Mouse (Mus musculus) lung, postnatal 0 days (tissue): ENCODE results near the gene Rad51ap2. TPM values are rescaled to one million over a fixed set of nuclear protein-coding genes. Genes with fewer than 3 reads are reported as not detected.
A peak's percentile ranks its signal among the peaks of the same experiment; 100 is the strongest.

ENCODE experiments used
- ATAC-seq: fragments of 200-750 bp; cut with Nextera tagmentation; 2 replicates; pipeline ENCODE4 v1.8.0; 2017; ENCODE audit warnings: moderate library complexity
- DNase-seq: peaks from one replicate; pipeline ENCODE4 v3.0.0-alpha.2; 2016; ENCODE audit warnings: low spot score
- H3K27ac ChIP-seq: fragments of 300-500 bp; sonication (generic); 2 replicates; pipeline ENCODE4 v1.5.1; 2014; ENCODE audit warnings: antibody characterized with exemption, mild to moderate bottlenecking, low read length, mixed read lengths
- H3K27me3 ChIP-seq: fragments of 300-500 bp; sonication (generic); replicated peaks from 2 replicates; pipeline ENCODE4 v1.6.1; 2014; ENCODE audit warnings: low read length, mixed read lengths; ENCODE audit not compliant: insufficient read depth
- H3K36me3 ChIP-seq: fragments of 300-500 bp; sonication (generic); 2 replicates; pipeline ENCODE4 v1.6.1; 2014; ENCODE audit warnings: low read length, mixed read lengths; ENCODE audit not compliant: insufficient read depth
- H3K4me1 ChIP-seq: fragments of 300-500 bp; sonication (generic); 2 replicates; pipeline ENCODE4 v1.6.1; 2014; ENCODE audit warnings: antibody characterized with exemption, low read depth, low read length, mixed read lengths; ENCODE audit not compliant: insufficient read depth
- H3K4me2 ChIP-seq: fragments of 300-500 bp; sonication (generic); replicated peaks from 2 replicates; pipeline ENCODE4 v1.6.1; 2014; ENCODE audit warnings: low read depth, mild to moderate bottlenecking, low read length, moderate library complexity, mixed read lengths
- H3K4me3 ChIP-seq: fragments of 300-500 bp; sonication (generic); 2 replicates; pipeline ENCODE4 v1.5.1; 2014; ENCODE audit warnings: low read depth, low read length
- H3K9ac ChIP-seq: fragments of 300-500 bp; sonication (generic); replicated peaks from 2 replicates; pipeline ENCODE4 v1.6.1; 2014; ENCODE audit warnings: low read depth, mild to moderate bottlenecking
- H3K9me3 ChIP-seq: fragments of 300-500 bp; sonication (generic); 2 replicates; pipeline ENCODE4 v1.6.1; 2016; ENCODE audit warnings: low read length, mixed read lengths
- CTCF ChIP-seq: IDR thresholded peaks from 2 replicates; pipeline ENCODE4 v1.5.1; 2016; ENCODE audit warnings: antibody characterized with exemption, mild to moderate bottlenecking
- EP300 ChIP-seq: IDR thresholded peaks from 2 replicates; pipeline ENCODE4 v1.6.1; 2016; ENCODE audit warnings: antibody characterized with exemption, mild to moderate bottlenecking, control low read depth
- WGBS: fragments of 180-500 bp; shearing (Covaris S2); extraction: QIAGEN DNeasy Blood & Tissue Kit; methylation state at CpG from one replicate; pipeline ENCODE4 v1.1.7; 2014; 5-methylcytosine and 5-hydroxymethylcytosine counted together
- polyA plus RNA-seq: library from polyadenylated mRNA; unstranded; fragments of >200 nt; fragmentation: Nextera tagmentation; extraction: Ambion mirVana; gene quantifications from 2 replicates; pipeline ENCODE4 v1.2.1, GENCODE M21; 2015

The Rad51ap2 gene
- 0.41 and 0.52 TPM in 2 replicates for polyA plus RNA-seq

- H3K27me3 ChIP-seq: no peaks in the 10 kb centered on the region
- peaks cover 5% of the 10 kb centered on the region; the same call in 1 of the 2 replicates for H3K4me1 ChIP-seq
- WGBS: 3% methylated on average over 39 of the region's 40 CpGs
- no peaks in the 10 kb centered on the region for H3K36me3 ChIP-seq
- peak within 1 kb of the TSS; percentile 37 for H3K4me3 ChIP-seq
- peak; percentile 99 for ATAC-seq
- no peaks in the 10 kb centered on the region for H3K9me3 ChIP-seq
- H3K9ac ChIP-seq: no peak within 1 kb of the TSS; the same call in 1 of the 2 replicates
- peak within 1 kb of the TSS; percentile 74 for H3K4me2 ChIP-seq
- H3K27ac ChIP-seq: no peak within 1 kb of the TSS
- TF ChIP-seq EP300: no peak
- 0 out of 2 replicates have a peak, but pooled peaks have one; percentile 15 for TF ChIP-seq CTCF
- peak; percentile 79 for DNase-seq
Observed at GRCm38 (mm10) chr12:11455549-11456194, at the start of gene Rad51ap2. Gene Rad51ap2, plus strand, starts transcription at chr12:11456079.

GRCm38 (mm10) chr12:11407679-11408078 is 48.2 kb upstream of the Rad51ap2 start:
- H3K27me3 ChIP-seq: no peaks in the 10 kb centered on the region
- 84% methylated on average over 4 of the region's 4 CpGs for WGBS
- DNase-seq: no peak
- no peak overlapping the region for H3K27ac ChIP-seq
- no peak overlapping the region for H3K9ac ChIP-seq
- no peak overlapping the region for H3K4me2 ChIP-seq
- no peaks in the 10 kb centered on the region for H3K4me1 ChIP-seq
- H3K9me3 ChIP-seq: no peaks in the 10 kb centered on the region
- no peak overlapping the region for H3K4me3 ChIP-seq
- TF ChIP-seq EP300 (no peak), CTCF (no peak)
- H3K36me3 ChIP-seq: no peaks in the 10 kb centered on the region
- ATAC-seq: no peak

GRCm38 (mm10) chr12:11418112-11418511 is 37.8 kb upstream of the Rad51ap2 start:
- Histone ChIP-seq H3K27ac (no peak overlapping the region), H3K9ac (no peak overlapping the region), H3K36me3 (no peaks in the 10 kb centered on the region), H3K4me1 (no peaks in the 10 kb centered on the region), H3K4me2 (no peak overlapping the region), H3K27me3 (no peaks in the 10 kb centered on the region), H3K9me3 (no peaks in the 10 kb centered on the region), H3K4me3 (no peak overlapping the region)
- 72% methylated on average over 6 of the region's 6 CpGs for WGBS
- DNase-seq (no peak), ATAC-seq (no peak)
- TF ChIP-seq CTCF (no peak), EP300 (no peak)

- WGBS: 68% methylated on average over 4 of the region's 4 CpGs
- H3K4me1 ChIP-seq: no peaks in the 10 kb centered on the region
- H3K27me3 ChIP-seq: no peaks in the 10 kb centered on the region
- no peak for DNase-seq
- no peak overlapping the region for H3K4me3 ChIP-seq
- no peak for ATAC-seq
- H3K9me3 ChIP-seq: no peaks in the 10 kb centered on the region
- no peak for TF ChIP-seq CTCF
- no peak for TF ChIP-seq EP300
- no peak overlapping the region for H3K9ac ChIP-seq
- H3K36me3 ChIP-seq: no peaks in the 10 kb centered on the region
- no peak overlapping the region for H3K4me2 ChIP-seq
- H3K27ac ChIP-seq: no peak overlapping the region
Observed at GRCm38 (mm10) chr12:11427396-11427795, 28.5 kb upstream of the Rad51ap2 start.

- H3K4me2 ChIP-seq: no peak overlapping the region
- no peak for DNase-seq
- WGBS: 89% methylated on average over 1 of the region's 1 CpGs
Observed at GRCm38 (mm10) chr12:11433126-11433525, 22.8 kb upstream of the Rad51ap2 start.

GRCm38 (mm10) chr12:11433716-11434115 is 22.2 kb upstream of the Rad51ap2 start:
- Histone ChIP-seq H3K4me1 (peaks cover 5% of the 10 kb centered on the region; the same call in 1 of the 2 replicates), H3K36me3 (no peaks in the 10 kb centered on the region), H3K9me3 (no peaks in the 10 kb centered on the region), H3K9ac (no peak overlapping the region), H3K27me3 (0 out of 2 replicates have a peak, but pooled peaks cover 5% of the 10 kb centered on the region), H3K4me3 (no peak overlapping the region), H3K27ac (no peak overlapping the region), H3K4me2 (no peak overlapping the region)
- no peak for ATAC-seq
- no peak for DNase-seq
- 43% methylated on average over 1 of the region's 1 CpGs for WGBS
- TF ChIP-seq CTCF (no peak), EP300 (no peak)

More at GRCm38 (mm10) chr12:11433126-11433525, 22.8 kb upstream of the Rad51ap2 start:
- Histone ChIP-seq H3K9ac (no peak overlapping the region), H3K4me1 (peaks cover 5% of the 10 kb centered on the region; the same call in 1 of the 2 replicates), H3K4me3 (no peak overlapping the region), H3K27ac (no peak overlapping the region), H3K36me3 (no peaks in the 10 kb centered on the region), H3K27me3 (0 out of 2 replicates have a peak, but pooled peaks cover 5% of the 10 kb centered on the region), H3K9me3 (no peaks in the 10 kb centered on the region)
- TF ChIP-seq EP300 (no peak), CTCF (no peak)
- no peak for ATAC-seq
